Mouse (Mus musculus) adrenal gland, postnatal 36 days (tissue): ENCODE measurements around the gene Chst15. TPM values are rescaled to one million over a fixed set of nuclear protein-coding genes. Genes with fewer than 3 reads are reported as not detected.

Experiments
- DNase-seq, 2 experiments: peaks; one replicate each; pipeline ENCODE4 v3.0.0; 2021; ENCODE audit warnings: mixed read lengths in 1 of 2
- total RNA-seq, 2 experiments: library from RNA; stranded (reverse); gene quantifications; 2 replicates each; pipeline ENCODE4 v1.2.3; 2021

Chst15 gene
- total RNA-seq, 2 experiments from 2014 or later: 38.9 to 58.6 TPM

DNA sequence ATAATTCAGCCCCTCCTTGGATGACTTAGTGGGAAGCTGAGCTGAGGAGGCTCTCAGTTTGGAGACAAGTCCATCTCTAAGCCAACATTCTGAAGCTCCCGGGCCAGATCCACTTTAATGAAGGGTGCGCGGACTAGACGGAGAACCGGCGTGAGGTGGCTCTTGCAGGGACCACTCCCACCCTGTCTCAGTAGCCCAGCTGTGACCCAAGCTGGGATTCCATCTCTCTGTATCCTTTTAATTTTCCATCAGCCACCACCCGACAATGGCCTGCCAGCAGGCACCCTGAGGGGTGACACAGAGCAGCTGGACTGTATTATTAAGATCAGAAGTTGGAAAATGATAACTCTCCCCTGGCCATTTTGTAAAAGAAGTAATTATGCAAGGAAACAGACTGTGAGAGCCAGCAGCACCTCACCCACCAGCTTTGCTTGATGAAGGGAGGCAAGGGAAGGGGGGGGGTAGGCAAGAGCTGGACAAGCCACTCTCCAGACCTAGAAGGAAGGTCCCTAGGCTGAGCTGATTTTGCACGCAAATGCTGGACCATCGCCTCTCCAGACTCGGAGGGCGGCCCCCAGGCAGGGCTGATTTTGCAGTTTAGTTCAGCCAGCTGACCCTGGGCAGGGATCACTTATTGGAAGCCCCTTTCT, 20.4 kb upstream of the Chst15 start:
- DNase-seq: no peak

DNA sequence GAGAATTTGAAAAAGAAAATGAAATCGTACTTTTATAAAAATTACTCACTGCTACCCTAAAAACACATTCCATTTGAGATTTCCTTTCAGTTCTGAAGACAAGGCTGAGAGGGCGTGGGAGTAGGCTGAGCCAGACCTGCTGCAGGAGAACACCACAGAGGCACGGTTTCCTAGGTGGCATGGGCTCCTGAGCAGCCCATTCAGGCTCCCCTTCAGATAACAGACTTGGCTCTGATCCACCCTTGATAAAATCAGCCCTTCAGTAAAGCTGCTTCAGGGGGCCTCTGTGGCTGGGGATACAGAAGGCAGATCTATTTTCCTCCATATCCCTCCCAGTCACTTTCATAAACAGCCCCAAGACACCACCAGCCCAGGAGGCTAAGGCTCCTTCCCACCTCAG, 19.8 kb upstream of the Chst15 start:
- no peak for DNase-seq

DNA sequence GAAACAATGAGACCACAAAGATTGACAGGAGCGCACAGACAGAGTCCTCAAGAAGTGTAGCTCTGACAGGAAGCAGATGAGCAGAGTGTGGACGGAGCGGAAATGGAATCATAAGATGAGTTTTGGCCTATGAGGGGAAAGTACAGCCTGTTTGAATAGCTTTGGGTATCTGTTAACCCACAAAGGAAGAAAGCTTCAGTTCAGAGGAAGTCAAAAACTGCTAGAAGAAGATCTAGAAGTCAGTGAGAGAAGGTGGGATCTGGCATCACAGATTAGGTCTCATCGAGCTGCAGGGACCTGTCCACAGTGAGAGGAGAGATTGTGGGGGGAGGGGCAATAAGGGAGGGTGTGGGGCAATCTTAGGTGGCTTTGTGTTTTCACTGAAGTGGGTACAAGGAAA, 18.3 kb upstream of the Chst15 start:
- DNase-seq: no peak

DNA sequence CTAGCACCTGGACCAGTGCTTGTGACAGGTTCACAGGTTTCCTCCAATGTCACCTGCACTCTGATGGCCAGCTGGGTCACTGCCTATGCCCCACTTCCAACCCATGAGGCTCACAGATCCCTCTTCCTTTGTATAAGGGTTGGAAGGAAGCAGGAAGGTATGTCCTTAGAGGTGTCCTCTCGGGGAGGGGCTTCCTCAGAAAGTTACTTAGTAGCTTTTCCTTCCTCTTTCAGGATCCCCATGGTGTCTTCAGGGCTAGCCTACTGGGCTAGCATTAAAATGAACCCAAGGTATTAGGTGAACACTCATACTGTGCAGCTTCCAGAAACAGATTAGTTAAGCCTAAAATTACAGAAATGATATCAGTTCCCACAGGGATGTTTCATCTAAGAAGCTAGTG, 16.1 kb upstream of the Chst15 start:
- no peak for DNase-seq

DNA sequence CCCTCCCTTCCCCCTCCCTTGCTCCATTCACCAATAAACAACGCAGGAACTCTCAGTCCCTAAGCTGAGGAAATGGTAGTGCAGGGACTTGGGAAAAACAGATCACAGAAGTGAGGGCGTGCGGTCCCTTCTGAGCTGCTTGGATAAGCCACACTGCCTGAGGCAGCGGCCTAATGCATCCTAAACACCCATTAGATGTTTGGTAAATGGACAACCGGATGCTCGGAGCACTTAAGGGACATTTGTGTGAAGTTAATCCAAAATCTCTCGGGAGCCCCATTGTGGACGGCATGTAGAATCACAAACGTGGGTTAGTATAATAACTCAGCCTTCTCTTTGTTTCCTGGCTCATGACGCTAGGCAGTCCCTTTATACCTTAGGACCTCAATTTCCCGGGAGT, 15.1 kb upstream of the Chst15 start:
- DNase-seq: no peak

DNA sequence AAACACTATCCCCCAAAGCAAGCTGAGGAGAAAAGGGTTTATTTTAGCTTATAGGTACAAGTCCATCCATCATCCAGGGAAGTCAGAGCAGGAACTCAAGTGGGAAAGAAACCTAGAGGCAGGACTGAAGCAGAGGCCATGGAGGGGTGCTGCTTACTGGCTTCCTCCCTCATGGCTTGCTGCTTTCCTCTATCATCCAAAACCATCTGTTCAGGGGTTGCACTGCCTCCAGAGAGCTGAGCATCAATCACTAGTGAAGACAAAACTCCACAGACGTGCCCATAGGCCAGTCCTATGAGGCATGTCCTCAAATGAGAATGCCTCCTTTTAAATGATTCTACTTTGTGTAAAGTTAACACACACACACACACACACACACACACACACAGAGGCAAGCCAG, 13.2 kb upstream of the Chst15 start:
- DNase-seq: no peak

DNA sequence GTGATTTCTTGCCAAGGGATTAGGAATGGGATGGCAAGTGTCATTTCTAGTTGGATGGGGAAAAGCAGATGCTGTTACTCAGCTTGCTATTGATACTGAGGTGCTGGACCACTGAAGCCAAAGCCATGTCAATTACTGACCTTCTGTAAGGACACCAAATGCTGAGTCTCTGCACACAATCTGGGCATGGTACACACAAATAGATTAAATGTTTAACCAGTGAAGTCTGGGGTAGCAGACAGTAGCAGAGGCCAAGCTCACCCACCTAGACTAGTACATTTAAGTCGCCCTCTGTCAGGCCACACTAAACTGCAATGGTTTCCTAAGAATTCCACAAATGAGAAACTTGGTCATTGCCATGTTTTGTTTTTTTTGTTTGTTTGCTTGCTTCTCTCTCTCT, 11.6 kb upstream of the Chst15 start:
- no peak for DNase-seq

DNA sequence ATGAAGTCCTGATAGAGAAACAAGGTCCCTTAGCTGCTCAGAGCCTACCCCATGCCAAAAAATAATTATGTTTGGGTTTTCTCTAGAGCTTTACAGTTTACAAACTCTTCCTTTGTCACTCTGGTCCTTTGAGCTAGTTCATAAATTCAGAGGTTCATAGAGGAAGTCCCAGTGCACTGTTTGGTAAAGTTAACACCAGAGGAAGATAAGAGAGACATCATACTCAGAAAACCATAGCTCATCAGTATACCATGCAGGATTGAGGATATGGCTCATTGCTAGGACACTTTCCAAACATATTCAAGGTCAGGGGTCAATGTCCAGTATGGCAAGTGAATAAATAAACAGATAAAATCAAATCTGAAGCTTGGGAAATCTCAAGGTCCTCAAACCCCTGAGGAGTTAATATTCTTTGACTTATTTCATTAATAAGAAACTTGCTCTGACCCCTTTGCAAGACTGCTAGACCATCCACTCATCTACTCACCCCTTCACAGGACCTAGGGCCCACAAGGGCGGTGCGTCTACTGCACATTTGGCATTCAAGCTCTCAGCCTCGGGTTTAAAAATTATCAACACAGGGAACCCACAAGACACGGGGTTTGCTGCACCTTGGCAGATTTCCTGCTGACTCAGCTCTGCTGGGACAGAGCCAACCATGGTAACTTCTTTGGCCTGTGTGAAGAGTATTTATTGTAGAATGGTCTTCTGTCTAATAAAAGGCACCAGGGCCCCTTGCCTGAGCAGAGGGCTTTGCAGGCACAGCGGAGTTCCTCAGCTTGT, 8.7 kb upstream of the Chst15 start:
- peak; percentile 93 to 94 for DNase-seq

DNA sequence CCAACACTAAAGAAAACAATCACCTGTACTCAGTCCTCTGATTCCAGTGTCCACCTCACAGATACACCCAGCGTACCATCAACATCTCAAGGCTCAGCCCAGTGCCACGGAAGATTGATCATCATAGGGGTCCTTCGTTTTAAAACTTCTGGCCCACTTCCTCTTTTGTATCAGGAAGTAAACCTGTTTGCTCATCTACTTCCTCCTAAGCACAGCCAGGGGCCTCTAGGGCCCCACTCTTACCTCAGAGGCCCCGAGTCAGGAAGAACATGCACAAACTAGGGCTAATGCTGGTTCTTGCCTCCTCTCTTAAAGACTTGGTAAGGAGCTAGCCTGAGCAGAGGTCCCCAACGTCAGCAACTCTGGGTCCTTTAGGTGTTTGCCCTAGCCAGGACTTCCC, 6.4 kb upstream of the Chst15 start:
- no peak for DNase-seq

DNA sequence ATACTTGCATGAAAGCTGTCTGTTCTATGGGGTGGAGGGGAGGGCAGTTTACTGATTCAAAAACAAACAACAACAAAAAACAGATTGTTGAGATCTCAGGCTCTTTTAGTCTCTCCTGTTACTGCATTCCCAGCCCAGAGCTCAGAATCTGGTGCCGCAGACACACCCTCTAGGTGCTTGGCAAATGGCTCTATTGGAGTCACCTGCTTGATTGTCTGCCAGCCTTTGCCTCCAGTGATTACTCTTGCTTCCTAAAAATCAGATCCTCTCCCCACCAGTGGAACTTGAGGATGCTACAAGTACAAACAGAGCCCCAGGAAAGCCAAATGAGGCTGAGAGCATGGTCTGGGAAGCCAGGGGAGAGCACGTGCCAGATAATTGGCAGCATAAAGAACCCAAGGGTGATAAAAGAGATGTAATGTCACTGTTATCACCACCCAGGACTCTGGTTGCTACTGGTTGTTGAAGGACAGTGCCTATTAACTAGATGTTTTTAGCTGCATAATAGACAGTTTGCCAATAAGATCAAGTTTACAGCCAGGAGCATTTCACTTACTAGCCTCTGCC, 4.4 kb upstream of the Chst15 start:
- no peak for DNase-seq

DNA sequence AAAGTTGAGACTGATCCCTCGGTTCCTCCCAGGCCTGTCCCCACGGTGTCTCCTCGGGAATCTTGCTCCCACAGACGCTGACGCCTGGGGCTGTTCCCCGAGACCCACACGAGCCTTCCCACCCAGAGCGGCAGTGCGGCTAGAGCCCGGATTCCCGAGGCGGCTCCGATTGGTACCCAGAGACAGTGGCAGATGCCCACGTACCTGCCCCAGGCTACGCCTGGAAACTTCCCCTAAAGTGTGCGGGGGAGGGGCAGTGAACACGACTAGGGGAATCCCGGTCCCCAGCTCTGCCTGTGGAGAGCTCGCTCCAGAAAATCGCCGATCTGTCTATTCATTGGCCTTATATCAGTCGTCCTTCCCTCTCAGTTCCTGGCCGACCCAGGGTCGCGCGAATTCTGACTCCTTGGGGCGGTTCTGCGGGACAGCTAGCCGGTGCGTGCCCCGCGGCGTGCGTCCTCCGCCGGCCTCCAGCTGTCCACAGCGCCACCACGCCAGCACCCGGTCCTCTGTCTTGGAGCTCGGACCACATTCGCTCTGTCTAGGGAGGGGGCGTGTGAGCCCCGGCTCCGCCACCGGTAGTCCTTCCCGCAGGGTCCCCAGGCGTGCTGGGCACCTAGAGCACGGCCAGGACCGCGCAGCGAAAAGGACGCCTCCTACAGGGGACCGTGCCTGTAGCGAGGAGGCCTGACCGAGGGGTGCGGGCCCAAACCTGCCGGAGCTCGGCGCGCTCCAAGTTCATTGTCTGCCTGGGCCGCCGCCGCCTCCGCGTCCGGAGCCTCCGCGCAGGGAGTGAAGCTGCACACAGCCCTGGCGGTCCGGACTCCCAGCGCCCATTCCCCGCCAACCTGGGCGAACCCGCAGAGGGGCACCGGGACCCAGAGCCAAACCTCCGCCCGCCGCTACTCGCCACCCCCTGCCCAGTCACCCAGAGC, 660 bp downstream of the Chst15 start:
- DNase-seq: peak; percentile 75 to 77

DNA sequence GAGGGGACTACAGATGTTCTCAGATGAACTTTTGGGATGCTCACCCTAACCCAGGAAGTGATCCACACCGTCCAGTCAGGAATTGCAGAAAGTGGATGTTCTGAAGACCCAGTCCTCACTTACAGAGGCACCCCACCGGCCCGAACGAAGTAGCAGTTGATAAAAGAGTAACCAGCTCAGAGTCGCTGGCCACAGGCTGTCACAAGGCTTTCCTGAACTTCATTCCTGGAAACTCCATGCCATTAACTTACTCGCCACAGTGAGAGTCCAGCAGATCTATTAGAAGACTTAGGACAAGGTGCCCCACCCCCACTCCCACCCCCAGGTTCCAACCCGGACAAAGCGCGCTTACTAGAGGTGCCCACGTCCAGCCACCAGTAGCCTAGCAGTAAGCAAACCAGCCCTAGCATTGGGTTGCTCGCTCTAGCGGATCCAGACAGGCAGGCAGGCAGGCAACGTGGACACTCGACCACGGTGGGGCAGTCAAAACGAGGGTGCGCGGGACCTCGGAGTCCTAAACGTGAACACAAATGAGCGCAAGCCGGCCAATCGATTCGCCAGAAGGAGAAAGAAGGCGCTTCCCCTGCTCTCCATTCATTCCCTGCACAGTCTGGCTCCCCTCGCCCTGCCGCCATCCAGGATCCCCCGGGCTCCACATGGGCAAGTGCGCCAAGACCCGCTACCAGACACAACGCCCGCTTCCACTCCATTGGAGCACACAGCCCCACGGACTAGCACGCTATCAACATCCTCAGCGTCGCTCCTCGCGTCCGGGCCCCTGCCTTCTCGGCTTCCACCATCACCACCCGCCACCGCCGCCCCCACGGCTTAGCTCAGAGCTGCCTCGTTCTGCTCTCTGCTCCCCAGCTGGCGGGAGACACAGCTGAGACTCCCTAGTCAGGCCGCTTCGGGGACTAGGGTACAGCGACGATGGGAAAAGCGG, 1.6 kb downstream of the Chst15 start:
- DNase-seq: peak; percentile 83 to 87

DNA sequence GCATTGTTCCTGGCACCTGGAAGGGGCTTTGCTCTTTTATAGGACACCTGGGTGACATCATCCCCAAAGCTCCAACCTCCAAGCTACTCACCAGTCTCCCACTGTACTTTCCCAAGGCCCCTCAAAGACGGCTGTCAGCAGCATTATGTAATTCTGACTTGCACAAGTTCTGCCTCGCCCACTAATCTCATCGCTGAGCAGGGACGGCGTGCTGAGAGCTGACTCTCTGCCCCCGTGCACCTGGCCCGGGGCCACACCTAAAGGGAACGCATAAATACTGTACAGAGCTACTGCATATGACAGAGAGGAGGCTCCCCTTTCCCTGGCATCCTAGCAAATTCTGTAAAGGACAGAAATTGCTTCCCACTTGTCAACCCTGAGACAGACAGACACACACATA, 4.6 kb downstream of the Chst15 start:
- peak; percentile 42 to 50 for DNase-seq

DNA sequence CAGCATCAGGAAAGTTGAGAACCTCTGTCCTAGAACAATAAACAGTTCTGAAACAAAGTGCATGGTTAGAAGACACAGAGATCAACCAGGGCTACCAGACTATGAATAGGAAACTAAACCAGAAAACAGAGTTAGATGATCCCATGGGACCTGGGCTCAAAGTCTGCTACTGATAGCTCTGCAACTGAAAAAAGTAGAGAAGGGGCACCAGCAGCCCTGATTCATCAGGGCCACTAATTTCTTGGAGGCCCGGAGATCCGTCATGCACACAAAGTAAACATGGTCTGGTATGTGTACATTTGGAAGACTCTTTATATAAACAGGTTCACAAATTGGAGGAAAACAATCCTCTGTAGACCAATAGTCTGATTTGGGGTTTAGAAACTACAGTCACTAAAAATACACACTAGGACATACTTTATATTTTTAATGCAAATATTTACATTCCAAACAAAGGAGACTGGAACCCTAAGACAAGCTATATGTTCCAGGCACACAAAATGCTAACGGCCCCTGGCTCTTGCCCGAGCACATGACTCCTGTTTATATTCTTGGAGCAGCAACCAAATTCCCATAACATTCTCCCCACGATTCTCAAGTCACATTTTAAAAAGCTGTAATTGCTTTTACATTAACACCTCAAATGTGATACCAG, 8.4 kb downstream of the Chst15 start:
- no peak for DNase-seq

DNA sequence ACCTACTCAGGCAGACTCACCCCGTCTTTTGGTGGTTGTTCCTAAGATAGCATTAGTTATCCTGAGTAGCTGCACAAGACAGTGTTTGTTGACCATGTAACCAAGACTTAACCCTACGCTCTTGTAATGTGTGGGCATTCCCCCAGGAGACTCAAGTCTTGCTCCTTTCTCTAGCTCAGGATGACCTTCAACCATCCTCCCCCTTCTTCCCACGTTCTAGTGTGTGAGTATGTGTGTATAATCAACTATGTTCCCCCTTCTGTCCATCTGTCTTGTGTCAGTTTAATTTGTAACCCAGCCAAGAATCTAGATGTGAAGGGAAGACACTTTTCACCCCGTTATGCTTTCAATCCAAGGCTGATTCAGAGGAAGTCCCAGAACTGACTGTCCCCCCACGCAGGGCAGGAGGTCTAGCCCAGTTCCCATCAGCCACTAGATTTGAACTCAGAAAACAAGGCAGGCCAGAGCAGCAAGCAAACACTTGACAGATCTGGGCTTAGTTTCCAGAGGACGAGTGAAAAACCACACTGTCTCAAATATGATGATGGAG, 9.2 kb downstream of the Chst15 start:
- no peak for DNase-seq

DNA sequence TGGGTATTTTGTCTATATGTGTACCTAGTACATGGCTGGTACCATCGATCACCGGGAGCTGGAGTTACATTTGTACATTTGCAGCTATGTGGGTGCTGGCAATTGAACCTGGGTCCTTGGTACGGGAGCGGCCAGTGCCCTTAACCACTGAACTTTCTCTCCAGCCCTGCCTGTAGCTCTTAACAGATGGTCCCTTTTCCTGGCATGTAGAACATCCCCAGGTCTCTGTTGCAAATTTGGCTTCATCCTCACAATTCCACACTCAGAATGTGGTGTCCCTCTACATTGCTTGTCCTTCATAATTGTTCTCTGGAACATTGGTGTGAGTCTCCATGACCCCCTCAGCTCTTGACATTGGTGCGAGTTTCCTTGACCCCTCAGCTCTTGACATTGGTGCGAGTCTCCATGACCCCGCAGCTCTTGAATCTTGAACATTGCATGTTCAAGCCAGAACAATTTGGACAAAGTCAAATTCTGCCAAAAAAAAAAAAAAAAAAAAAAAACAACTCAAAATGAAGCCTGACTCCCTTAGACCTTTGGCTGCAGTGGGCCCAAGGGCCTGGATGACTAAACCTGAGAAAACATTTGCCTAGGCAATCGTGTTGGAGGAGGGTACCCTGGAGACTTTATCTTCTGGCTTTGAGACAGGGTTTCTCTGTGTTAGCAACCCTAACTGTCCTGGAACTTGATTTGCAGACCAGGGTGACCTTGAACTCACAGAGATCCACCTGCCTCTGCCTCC, 10.2 kb downstream of the Chst15 start:
- DNase-seq: no peak

DNA sequence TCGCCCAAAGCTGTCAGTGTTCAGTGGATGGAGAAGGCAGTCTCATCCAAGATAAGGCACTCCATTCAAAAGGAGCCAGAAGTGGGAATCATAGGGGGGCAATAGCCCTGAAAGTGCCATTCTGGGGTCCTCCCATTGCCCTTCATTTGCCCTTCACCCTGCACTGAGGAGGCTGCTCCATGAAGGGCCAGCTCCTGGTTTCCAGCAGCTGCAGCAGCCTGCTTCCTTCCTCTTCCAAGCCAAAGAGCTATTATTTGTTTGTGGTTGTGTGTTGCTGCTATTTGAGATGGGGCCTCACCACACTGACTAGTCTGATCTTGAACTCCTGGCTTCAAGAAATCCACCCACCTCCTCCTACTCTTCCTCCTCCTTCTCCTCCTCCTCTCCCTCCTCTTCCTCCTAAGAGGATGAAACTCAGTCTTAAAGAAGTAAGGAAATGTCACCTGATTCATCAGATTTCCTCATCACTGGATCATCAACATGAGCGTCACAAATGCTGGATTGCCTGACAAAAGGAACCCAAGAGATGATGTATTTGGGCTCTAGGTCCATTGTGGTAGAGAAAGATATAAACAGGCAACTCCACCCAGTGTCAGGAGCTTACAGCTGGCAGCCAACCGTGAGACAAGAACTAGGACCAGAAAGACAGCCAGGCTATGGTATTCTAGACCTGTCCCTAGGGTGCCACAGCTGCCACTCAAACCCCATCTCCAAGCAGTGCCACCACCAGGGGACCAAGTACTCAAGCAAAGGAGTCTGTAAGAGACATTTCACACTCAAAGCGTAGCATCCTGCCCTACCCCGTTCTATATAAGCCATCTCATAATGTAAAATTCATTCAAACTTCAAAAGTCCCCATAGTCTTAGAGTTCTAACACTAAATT, 11.3 kb downstream of the Chst15 start:
- DNase-seq: no peak

DNA sequence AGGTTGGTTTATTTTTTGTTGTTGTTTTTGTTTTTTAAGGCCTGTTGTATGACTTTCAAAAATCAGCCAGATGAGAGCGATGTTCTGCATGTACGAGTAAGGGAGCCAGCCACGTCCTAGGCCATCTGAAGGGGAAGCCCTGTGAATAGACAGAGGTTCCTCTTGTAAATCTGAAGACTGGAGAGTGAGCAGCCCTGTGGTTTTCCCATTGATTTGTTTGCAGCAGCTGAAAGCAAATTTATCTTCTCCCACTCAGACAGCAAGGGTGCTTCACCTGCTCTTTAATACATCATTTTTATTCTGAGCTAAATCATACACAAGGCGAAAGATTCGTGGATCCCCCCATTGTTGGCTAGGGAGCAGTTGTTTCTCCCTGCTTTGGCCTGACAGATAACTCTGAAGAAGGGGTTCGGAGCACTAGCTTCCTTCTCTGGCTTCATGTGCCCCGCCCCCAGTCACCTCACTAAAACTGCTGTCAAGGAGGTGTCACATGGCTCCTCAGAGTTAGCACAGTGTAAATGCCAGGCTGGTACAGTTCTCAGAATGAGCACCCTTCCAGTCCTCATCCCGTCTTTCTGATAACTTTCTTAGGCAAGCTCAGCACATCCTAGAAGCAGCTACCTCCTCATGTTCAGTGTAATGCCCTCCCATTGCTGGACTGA, 12.5 kb downstream of the Chst15 start:
- no peak for DNase-seq
